Mouse (Mus musculus): Measurements from ENCODE around the gene Rcbtb2. TPM values are rescaled to one million over a fixed set of nuclear protein-coding genes. Genes with fewer than 3 reads are reported as not detected.

Rcbtb2 gene
- polyA plus RNA-seq, 1 experiment from 2014 or later = 90.1 TPM

DNA sequence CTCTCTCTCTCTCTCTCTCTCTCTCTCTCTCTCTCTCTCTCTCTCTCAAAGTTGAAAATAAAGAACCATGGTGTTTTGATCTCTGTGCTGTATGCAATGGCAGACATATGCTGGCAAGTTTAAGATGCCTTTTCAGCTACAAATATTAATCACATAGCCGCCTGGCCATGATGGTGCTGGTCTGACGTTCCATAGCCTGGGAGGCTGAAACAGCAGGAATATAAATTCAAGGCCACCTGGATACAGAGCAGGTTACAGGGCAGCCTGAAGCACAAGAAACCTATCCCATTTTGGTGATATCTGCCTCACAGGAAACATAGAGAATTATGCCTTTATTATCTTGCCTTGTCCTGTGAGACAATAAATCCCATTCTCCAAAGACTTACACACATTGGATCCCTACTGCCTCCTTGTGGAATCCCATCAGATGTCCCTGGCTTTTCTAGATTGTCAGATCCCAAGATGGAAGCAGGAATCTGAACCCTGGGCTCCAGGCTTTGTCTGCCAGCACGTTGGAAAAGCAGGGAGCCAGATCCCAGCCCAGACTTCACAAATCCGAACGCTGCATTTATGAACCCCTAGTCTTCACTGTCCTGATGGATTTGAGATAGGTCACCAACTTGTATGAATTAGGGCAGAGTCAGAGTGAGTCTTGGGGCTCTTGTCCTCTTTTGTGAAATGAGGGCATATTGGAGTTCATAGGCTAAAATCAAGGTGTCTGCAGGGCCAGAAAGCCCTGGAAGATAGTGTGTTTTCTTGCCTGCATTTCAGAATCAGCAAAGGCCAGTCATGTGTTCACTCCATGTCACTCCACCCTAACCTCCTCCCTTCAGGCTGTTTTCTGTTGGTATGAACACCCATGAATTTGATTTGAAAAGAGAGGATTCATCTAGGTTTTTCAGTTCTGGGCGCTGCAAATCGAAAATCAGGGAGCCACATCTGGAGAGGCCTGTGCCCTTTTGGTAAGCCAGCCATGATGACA, 5.1 kb upstream of the Rcbtb2 start:
- Histone ChIP-seq H3K27ac (no peak overlapping the region), H3K4me1 (peaks cover 17% of the 10 kb centered on the region; the same call in 1 of the 2 replicates), H3K9ac (no peak overlapping the region), H3K4me3 (no peak overlapping the region), H3K27me3 (no peaks in the 10 kb centered on the region), H3K36me3 (no peaks in the 10 kb centered on the region), H3K9me3 (no peaks in the 10 kb centered on the region), H3K4me2 (0 out of 2 replicates have a peak overlapping the region, but pooled peaks have one; percentile 19)
- 70% methylated on average over 7 of the region's 7 CpGs for WGBS
- ATAC-seq (ENCODE audit: insufficient number of reproducible peaks, low FRiP score, low TSS enrichment, low read depth) = no peak

GRCm38 (mm10) chr14:73118482-73119347, 4.1 kb upstream of the Rcbtb2 start:
- Histone ChIP-seq H3K36me3 (no peaks in the 10 kb centered on the region), H3K9me3 (no peaks in the 10 kb centered on the region), H3K27ac (no peak overlapping the region), H3K4me2 (no peak overlapping the region), H3K4me1 (peaks cover 17% of the 10 kb centered on the region; the same call in 1 of the 2 replicates), H3K27me3 (no peaks in the 10 kb centered on the region), H3K4me3 (no peak overlapping the region), H3K9ac (no peak overlapping the region)
- no peak for ATAC-seq (ENCODE audit: insufficient number of reproducible peaks, low FRiP score, low TSS enrichment, low read depth)
- 72% methylated on average over 14 of the region's 14 CpGs for WGBS

GRCm38 (mm10) chr14:73119459-73119858, 3.4 kb upstream of the Rcbtb2 start:
- H3K9me3 ChIP-seq = no peaks in the 10 kb centered on the region
- no peak for ATAC-seq (ENCODE audit: insufficient number of reproducible peaks, low FRiP score, low TSS enrichment, low read depth)
- H3K4me3 ChIP-seq = no peak overlapping the region
- H3K4me1 ChIP-seq = peaks cover 17% of the 10 kb centered on the region; the same call in 1 of the 2 replicates
- WGBS = 25% methylated on average over 6 of the region's 6 CpGs
- no peak overlapping the region for H3K9ac ChIP-seq
- H3K4me2 ChIP-seq = no peak overlapping the region
- H3K27ac ChIP-seq = no peak overlapping the region
- H3K36me3 ChIP-seq = no peaks in the 10 kb centered on the region
- no peaks in the 10 kb centered on the region for H3K27me3 ChIP-seq

- Histone ChIP-seq H3K36me3 (no peaks in the 10 kb centered on the region), H3K4me3 (no peak overlapping the region), H3K9me3 (no peaks in the 10 kb centered on the region), H3K4me1 (peaks cover 17% of the 10 kb centered on the region; the same call in 1 of the 2 replicates), H3K27me3 (no peaks in the 10 kb centered on the region), H3K9ac (no peak overlapping the region), H3K27ac (no peak overlapping the region), H3K4me2 (no peak overlapping the region)
- WGBS = 31% methylated on average over 2 of the region's 2 CpGs
- no peak for ATAC-seq (ENCODE audit: insufficient number of reproducible peaks, low FRiP score, low TSS enrichment, low read depth)
Measured at GRCm38 (mm10) chr14:73119966-73120365, 2.9 kb upstream of the Rcbtb2 start.

- H3K9ac ChIP-seq = no peak overlapping the region
- ATAC-seq (ENCODE audit: insufficient number of reproducible peaks, low FRiP score, low TSS enrichment, low read depth) = no peak
- 45% methylated on average over 4 of the region's 4 CpGs for WGBS
Measured at GRCm38 (mm10) chr14:73122211-73122922, 470 bp upstream of the Rcbtb2 start.

DNA sequence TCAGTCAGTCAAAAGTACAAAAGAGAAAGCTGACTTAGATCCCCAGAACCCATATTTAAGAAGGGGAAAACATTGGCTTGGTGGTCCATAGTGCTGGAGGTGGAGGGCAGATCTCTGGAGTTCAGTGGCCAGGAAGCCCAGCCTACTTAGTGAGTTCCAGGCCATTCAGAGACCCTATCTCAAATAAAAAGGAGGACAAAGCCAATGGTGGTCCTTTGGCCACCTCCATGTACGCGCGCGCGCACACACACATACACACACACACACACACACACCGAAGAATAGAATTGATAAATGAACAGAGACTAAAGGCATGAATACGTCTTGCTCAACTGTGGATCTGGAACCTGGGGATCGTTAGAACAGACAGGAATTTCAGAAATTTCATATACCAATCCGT, 544 bp downstream of the Rcbtb2 start:
- H3K4me2 ChIP-seq = no peak overlapping the region
- no peak overlapping the region for H3K27ac ChIP-seq
- WGBS = 84% methylated on average over 9 of the region's 9 CpGs
- no peaks in the 10 kb centered on the region for H3K36me3 ChIP-seq
- H3K9ac ChIP-seq = no peak overlapping the region
- no peaks in the 10 kb centered on the region for H3K9me3 ChIP-seq
- no peaks in the 10 kb centered on the region for H3K27me3 ChIP-seq
- H3K4me3 ChIP-seq = no peak overlapping the region
- peaks cover 10% of the 10 kb centered on the region; the same call in 1 of the 2 replicates for H3K4me1 ChIP-seq
- no peak for ATAC-seq (ENCODE audit: insufficient number of reproducible peaks, low FRiP score, low TSS enrichment, low read depth)

More at GRCm38 (mm10) chr14:73122211-73122922, 470 bp upstream of the Rcbtb2 start:
- no peaks in the 10 kb centered on the region for H3K27me3 ChIP-seq
- H3K27ac ChIP-seq = no peak overlapping the region
- peaks cover 13% of the 10 kb centered on the region; the same call in 1 of the 2 replicates for H3K4me1 ChIP-seq
- H3K4me2 ChIP-seq = no peak overlapping the region
- H3K36me3 ChIP-seq = no peaks in the 10 kb centered on the region
- H3K9me3 ChIP-seq = no peaks in the 10 kb centered on the region
- no peak overlapping the region for H3K4me3 ChIP-seq

DNA sequence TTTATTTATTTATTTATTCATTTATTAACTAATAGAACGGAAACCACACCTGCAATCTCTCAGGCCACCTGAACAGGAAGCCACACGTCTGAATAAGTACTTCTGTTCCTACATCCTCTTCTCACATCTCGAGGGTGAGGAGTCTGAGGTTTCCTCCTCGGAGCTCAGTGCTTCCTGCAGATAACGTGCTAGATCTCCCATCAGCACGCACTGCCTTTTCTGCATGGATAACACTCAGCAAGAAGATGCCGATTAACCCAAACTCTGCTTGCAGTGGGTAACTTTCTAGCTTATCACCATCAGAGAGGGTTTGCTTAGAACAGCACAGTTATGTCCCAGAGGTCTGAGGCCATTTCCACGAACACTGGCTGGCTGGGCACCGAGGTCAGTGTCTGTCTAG, 949 bp downstream of the Rcbtb2 start:
- Histone ChIP-seq H3K4me3 (no peak overlapping the region), H3K9ac (no peak overlapping the region), H3K9me3 (no peaks in the 10 kb centered on the region), H3K36me3 (no peaks in the 10 kb centered on the region), H3K27me3 (no peaks in the 10 kb centered on the region), H3K4me2 (no peak overlapping the region), H3K27ac (no peak overlapping the region), H3K4me1 (peaks cover 10% of the 10 kb centered on the region; the same call in 1 of the 2 replicates)
- ATAC-seq (ENCODE audit: insufficient number of reproducible peaks, low FRiP score, low TSS enrichment, low read depth) = no peak
- WGBS = 68% methylated on average over 9 of the region's 9 CpGs

- Histone ChIP-seq H3K9ac (no peak overlapping the region), H3K4me1 (no peaks in the 10 kb centered on the region), H3K27ac (no peak overlapping the region), H3K36me3 (no peaks in the 10 kb centered on the region), H3K9me3 (no peaks in the 10 kb centered on the region), H3K27me3 (no peaks in the 10 kb centered on the region), H3K4me2 (no peak overlapping the region), H3K4me3 (no peak overlapping the region)
- WGBS = 69% methylated on average over 5 of the region's 5 CpGs
- no peak for ATAC-seq (ENCODE audit: insufficient number of reproducible peaks, low FRiP score, low TSS enrichment, low read depth)
Measured at GRCm38 (mm10) chr14:73130519-73130918, 7.7 kb downstream of the Rcbtb2 start.

DNA sequence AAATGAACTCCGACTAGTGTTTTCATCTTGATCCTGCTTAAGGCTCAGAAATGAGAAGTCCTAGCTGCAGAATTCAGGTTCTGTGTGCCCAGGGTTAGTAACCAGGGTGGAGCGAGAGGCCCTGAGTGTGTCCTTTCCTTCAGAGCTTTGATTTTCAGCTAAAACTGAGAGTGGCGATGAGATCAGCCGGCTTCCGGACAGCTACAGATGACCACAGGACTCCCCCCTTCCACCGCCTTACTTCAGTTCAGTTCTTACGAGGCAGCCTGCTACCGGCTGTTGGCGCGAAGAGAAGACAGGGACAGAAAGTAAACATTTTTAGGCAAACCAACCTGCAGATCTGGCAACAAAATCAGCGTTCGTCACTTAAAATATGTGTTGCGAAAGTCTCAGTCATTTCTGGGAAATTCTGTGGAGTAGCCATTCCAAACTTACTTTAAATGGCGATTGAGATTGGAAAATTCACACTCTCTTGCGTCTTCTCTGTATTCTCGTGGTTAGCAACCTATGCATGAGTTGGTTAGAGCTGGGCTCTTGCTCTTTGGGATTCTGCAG, 9.1 kb downstream of the Rcbtb2 start:
- Histone ChIP-seq H3K4me2 (no peak overlapping the region), H3K27ac (no peak overlapping the region), H3K27me3 (no peaks in the 10 kb centered on the region), H3K36me3 (no peaks in the 10 kb centered on the region), H3K9ac (no peak overlapping the region), H3K9me3 (no peaks in the 10 kb centered on the region), H3K4me3 (no peak overlapping the region), H3K4me1 (no peaks in the 10 kb centered on the region)
- no peak for ATAC-seq (ENCODE audit: insufficient number of reproducible peaks, low FRiP score, low TSS enrichment, low read depth)
- WGBS = 88% methylated on average over 16 of the region's 16 CpGs

GRCm38 (mm10) chr14:73132731-73133130, 9.9 kb downstream of the Rcbtb2 start:
- Histone ChIP-seq H3K27ac (no peak overlapping the region), H3K9ac (no peak overlapping the region), H3K9me3 (no peaks in the 10 kb centered on the region), H3K27me3 (no peaks in the 10 kb centered on the region), H3K4me2 (no peak overlapping the region), H3K4me1 (no peaks in the 10 kb centered on the region), H3K4me3 (no peak overlapping the region), H3K36me3 (no peaks in the 10 kb centered on the region)
- 72% methylated on average over 4 of the region's 4 CpGs for WGBS
- ATAC-seq (ENCODE audit: insufficient number of reproducible peaks, low FRiP score, low TSS enrichment, low read depth) = no peak

GRCm38 (mm10) chr14:73137234-73137633, 14.4 kb downstream of the Rcbtb2 start:
- H3K4me1 ChIP-seq = 0 out of 2 replicates have a peak, but pooled peaks cover 4% of the 10 kb centered on the region
- H3K4me2 ChIP-seq = no peak overlapping the region
- no peak overlapping the region for H3K27ac ChIP-seq
- no peak overlapping the region for H3K4me3 ChIP-seq
- H3K9ac ChIP-seq = no peak overlapping the region
- WGBS = 76% methylated on average over 5 of the region's 5 CpGs
- no peaks in the 10 kb centered on the region for H3K9me3 ChIP-seq
- ATAC-seq (ENCODE audit: insufficient number of reproducible peaks, low FRiP score, low TSS enrichment, low read depth) = no peak
- no peaks in the 10 kb centered on the region for H3K27me3 ChIP-seq
- no peaks in the 10 kb centered on the region for H3K36me3 ChIP-seq
